Mouse (Mus musculus): Measurements from ENCODE around the gene Gpr173. TPM values are rescaled to one million over a fixed set of nuclear protein-coding genes. Genes with fewer than 3 reads are reported as not detected.

Gene Gpr173
- 10.1 and 11.1 TPM in 2 replicates for polyA plus RNA-seq (2015; fragmentation: Nextera tagmentation; extraction: Ambion mirVana)

DNA sequence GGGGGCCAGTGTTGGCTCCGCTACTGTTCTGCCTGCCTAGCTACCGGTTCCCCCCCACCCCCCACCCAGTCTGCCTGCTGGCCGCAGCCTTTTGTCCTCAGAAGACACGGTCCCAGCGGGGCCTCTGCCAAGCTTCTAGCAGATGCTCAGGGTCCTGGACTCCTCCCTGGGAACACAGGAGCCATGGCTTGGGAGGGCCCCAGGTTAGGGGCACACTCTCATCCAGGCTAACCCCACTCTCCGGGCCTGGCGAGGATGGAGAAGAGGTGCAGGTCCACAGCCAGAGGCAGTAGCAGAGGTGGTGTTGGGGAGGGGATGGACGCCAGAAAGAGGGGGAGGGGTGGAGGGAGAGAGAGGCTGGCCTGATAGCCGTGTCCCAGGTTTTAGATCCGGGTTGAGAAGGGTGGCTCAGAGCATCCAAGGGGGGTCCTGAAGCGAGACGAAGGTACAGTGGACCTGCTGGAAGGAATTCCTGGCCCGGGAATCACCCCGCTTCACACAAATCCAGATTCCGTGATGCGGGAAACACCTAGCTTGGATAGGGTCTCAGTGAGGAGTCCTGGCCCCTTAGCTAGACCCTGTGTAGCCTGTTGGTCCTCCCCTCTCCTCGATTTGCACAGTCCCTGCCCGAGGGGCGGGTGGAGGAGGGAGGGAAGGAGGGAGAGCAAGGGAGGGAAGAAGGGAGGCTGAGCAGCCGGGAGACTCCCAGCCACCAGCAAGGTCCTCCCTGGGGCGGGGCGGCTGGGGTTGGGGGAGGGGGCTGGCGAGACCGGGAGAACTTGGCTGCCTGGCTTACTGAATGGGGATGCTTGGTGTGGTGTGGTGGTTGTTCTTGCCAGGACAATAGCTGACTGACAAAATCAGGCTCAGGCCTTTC, at the start of gene Gpr173:
TSS of gene Gpr173 (minus strand) at position 308 of the 877 bp plus-strand sequence.
- H3K9ac ChIP-seq (replicated peaks; ENCODE audit: low read depth, low read length): peak within 1 kb of the TSS; percentile 79
- H3K4me3 ChIP-seq (replicated peaks; ENCODE audit: low read length): peak within 1 kb of the TSS; percentile 65
- H3K9me3 ChIP-seq (ENCODE audit: control insufficient read depth, low read length): no peaks in the 10 kb centered on the region
- peak within 1 kb of the TSS; percentile 44 for H3K4me2 ChIP-seq (ENCODE audit: low read length)
- H3K36me3 ChIP-seq (ENCODE audit: control insufficient read depth, insufficient read depth): no peaks in the 10 kb centered on the region
- WGBS: 19% methylated on average over 22 of the region's 24 CpGs
- peak within 1 kb of the TSS; percentile 78 for H3K27ac ChIP-seq (ENCODE audit: low read length)
- peak; percentile 97 for ATAC-seq
- H3K4me1 ChIP-seq (replicated peaks; ENCODE audit: control insufficient read depth, insufficient read depth, low read length): peaks cover 15% of the 10 kb centered on the region
- peaks cover 4% of the 10 kb centered on the region; the same call in 1 of the 2 replicates for H3K27me3 ChIP-seq (replicated peaks; ENCODE audit: control insufficient read depth, insufficient read depth, low read length)

DNA sequence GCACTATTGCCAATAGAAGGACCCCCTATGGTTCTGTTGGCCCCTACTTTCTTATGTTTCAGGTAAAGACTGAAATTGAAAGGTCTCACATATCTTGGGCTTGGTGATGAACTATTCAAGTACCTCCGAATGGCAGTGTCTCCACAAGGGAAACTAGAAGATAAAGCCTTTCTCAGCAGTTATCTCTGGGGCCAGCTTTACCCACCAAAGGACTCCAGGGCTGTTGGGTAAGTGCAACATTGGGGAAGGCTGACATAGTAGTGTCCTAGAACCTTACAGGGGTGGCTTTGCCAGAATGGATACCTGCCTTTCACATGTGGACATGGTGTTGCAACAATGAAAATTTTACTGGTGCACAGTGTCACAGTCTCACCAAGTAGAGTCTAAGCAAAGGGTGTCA, 34.7 kb upstream of the Gpr173 start:
- Histone ChIP-seq H3K36me3 (ENCODE audit: control insufficient read depth, insufficient read depth) (no peaks in the 10 kb centered on the region), H3K27me3 (replicated peaks; ENCODE audit: control insufficient read depth, insufficient read depth, low read length) (peaks cover 17% of the 10 kb centered on the region; the same call in 1 of the 2 replicates), H3K9ac (replicated peaks; ENCODE audit: low read depth, low read length) (no peak overlapping the region), H3K27ac (ENCODE audit: low read length) (no peak overlapping the region), H3K4me3 (replicated peaks; ENCODE audit: low read length) (no peak overlapping the region), H3K9me3 (ENCODE audit: control insufficient read depth, low read length) (no peaks in the 10 kb centered on the region), H3K4me2 (ENCODE audit: low read length) (no peak overlapping the region), H3K4me1 (replicated peaks; ENCODE audit: control insufficient read depth, insufficient read depth, low read length) (no peaks in the 10 kb centered on the region)
- ATAC-seq: no peak
- 96% methylated on average over 1 of the region's 1 CpGs for WGBS

DNA sequence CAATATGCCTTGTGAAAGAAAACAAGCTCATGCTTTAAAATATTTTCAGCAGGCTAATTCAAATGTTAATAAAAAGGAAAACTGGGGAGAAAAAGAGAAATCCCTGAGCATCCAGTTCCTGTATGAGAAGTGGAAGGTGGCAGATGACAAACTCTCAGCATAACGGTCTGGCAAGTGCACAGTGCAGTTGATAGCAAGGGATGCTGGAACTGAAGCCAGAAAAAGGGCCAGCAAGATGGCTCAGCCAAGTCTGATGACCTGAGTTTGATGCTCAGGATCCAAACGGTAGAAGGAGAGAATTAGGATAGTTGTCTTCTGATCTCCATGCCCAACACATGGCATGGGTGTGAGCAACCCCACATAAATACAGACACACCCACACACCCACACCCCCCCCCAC, 31.6 kb upstream of the Gpr173 start:
- H3K36me3 ChIP-seq (ENCODE audit: control insufficient read depth, insufficient read depth): no peaks in the 10 kb centered on the region
- H3K4me2 ChIP-seq (ENCODE audit: low read length): no peak overlapping the region
- no peak overlapping the region for H3K27ac ChIP-seq (ENCODE audit: low read length)
- no peak overlapping the region for H3K9ac ChIP-seq (replicated peaks; ENCODE audit: low read depth, low read length)
- no peaks in the 10 kb centered on the region for H3K9me3 ChIP-seq (ENCODE audit: control insufficient read depth, low read length)
- H3K27me3 ChIP-seq (replicated peaks; ENCODE audit: control insufficient read depth, insufficient read depth, low read length): peaks cover 14% of the 10 kb centered on the region; the same call in 1 of the 2 replicates
- H3K4me1 ChIP-seq (replicated peaks; ENCODE audit: control insufficient read depth, insufficient read depth, low read length): no peaks in the 10 kb centered on the region
- no peak for ATAC-seq
- 79% methylated on average over 2 of the region's 2 CpGs for WGBS
- no peak overlapping the region for H3K4me3 ChIP-seq (replicated peaks; ENCODE audit: low read length)

DNA sequence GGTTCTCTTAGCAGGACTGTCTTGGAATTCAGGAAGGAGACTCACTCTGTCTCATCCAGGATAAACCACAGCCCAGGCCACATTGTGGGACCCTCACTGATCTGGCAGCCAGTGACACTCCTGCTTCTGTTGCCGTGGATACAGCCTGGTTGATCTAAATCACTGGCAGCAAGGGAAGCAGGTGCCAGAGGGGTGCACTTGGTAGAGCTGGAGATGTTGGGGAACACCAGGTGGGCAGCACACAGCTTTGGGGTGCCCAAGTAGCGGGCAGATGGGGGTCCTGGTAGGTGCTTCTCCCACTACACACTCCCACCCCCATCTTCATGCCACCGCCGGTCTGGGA, 479 bp downstream of the Gpr173 start:
- peaks cover 15% of the 10 kb centered on the region for H3K4me1 ChIP-seq (replicated peaks; ENCODE audit: control insufficient read depth, insufficient read depth, low read length)
- 14% methylated on average over 4 of the region's 4 CpGs for WGBS
- peaks cover 4% of the 10 kb centered on the region; the same call in 1 of the 2 replicates for H3K27me3 ChIP-seq (replicated peaks; ENCODE audit: control insufficient read depth, insufficient read depth, low read length)
- no peaks in the 10 kb centered on the region for H3K9me3 ChIP-seq (ENCODE audit: control insufficient read depth, low read length)
- H3K4me2 ChIP-seq (ENCODE audit: low read length): peak overlapping the region; percentile 44
- H3K36me3 ChIP-seq (ENCODE audit: control insufficient read depth, insufficient read depth): no peaks in the 10 kb centered on the region
- H3K9ac ChIP-seq (replicated peaks; ENCODE audit: low read depth, low read length): peak overlapping the region; percentile 79
- peak overlapping the region; percentile 78 for H3K27ac ChIP-seq (ENCODE audit: low read length)
- ATAC-seq: peak; percentile 34
- peak overlapping the region; percentile 65 for H3K4me3 ChIP-seq (replicated peaks; ENCODE audit: low read length)

DNA sequence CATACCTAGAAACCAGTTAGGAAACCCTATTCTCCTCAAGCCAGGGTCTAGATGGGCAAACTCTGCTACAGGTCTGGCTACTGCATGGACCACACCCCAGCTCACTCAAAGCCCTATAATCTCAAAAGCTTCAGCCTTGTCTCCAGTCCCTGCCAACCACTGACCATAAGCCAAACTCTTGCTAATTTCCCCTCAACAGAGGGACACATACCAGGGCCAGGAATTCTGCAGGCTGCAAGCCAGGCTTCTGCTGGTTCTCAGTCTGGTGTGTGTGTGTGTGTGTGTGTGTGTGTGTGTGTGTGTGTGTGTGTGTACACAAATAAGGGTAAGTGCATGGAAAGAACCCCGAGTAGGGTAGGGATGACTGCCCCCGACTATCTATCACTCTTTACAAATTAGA, 2.1 kb downstream of the Gpr173 start:
- H3K27ac ChIP-seq (ENCODE audit: low read length): no peak overlapping the region
- 48% methylated on average over 2 of the region's 2 CpGs for WGBS
- H3K9ac ChIP-seq (replicated peaks; ENCODE audit: low read depth, low read length): no peak overlapping the region
- no peaks in the 10 kb centered on the region for H3K9me3 ChIP-seq (ENCODE audit: control insufficient read depth, low read length)
- peaks cover 4% of the 10 kb centered on the region; the same call in 1 of the 2 replicates for H3K27me3 ChIP-seq (replicated peaks; ENCODE audit: control insufficient read depth, insufficient read depth, low read length)
- H3K4me3 ChIP-seq (replicated peaks; ENCODE audit: low read length): no peak overlapping the region
- peak overlapping the region; percentile 44 for H3K4me2 ChIP-seq (ENCODE audit: low read length)
- peaks cover 15% of the 10 kb centered on the region for H3K4me1 ChIP-seq (replicated peaks; ENCODE audit: control insufficient read depth, insufficient read depth, low read length)
- no peak for ATAC-seq
- H3K36me3 ChIP-seq (ENCODE audit: control insufficient read depth, insufficient read depth): no peaks in the 10 kb centered on the region

DNA sequence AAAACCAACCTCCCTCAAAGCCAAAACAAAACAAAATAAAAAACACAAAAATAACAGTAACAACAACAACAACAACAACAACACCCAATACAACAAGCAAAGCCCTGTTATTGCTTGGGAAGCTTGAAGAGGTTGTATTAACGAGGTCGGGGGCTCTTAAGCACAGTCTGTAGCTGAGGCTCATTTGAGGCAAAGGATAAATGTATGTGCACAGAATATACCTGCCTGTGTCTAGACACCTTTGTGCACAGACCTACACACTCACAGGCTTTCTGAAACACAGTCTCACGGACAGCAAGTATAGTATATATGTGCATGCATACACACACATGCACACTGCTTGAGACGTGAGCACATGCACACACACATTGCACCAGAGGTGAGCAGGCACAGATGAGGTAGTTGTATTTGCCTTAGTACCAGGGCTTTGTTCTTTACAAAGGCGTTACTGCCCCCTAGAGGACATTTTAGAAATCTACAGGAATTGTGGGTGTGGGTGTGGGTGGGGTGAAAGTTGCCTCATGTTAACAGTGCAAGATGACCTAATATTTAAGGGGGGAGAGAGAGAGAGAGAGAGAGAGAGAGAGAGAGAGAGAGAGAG, 15.9 kb downstream of the Gpr173 start:
- no peak overlapping the region for H3K4me2 ChIP-seq (ENCODE audit: low read length)
- peak; percentile 90 for ATAC-seq
- H3K27me3 ChIP-seq (replicated peaks; ENCODE audit: control insufficient read depth, insufficient read depth, low read length): peaks cover 2% of the 10 kb centered on the region; the same call in 1 of the 2 replicates
- no peak overlapping the region for H3K27ac ChIP-seq (ENCODE audit: low read length)
- no peak overlapping the region for H3K4me3 ChIP-seq (replicated peaks; ENCODE audit: low read length)
- H3K9ac ChIP-seq (replicated peaks; ENCODE audit: low read depth, low read length): no peak overlapping the region
- H3K9me3 ChIP-seq (ENCODE audit: control insufficient read depth, low read length): no peaks in the 10 kb centered on the region
- WGBS: 30% methylated on average over 5 of the region's 5 CpGs
- H3K4me1 ChIP-seq (replicated peaks; ENCODE audit: control insufficient read depth, insufficient read depth, low read length): no peaks in the 10 kb centered on the region
- no peaks in the 10 kb centered on the region for H3K36me3 ChIP-seq (ENCODE audit: control insufficient read depth, insufficient read depth)

DNA sequence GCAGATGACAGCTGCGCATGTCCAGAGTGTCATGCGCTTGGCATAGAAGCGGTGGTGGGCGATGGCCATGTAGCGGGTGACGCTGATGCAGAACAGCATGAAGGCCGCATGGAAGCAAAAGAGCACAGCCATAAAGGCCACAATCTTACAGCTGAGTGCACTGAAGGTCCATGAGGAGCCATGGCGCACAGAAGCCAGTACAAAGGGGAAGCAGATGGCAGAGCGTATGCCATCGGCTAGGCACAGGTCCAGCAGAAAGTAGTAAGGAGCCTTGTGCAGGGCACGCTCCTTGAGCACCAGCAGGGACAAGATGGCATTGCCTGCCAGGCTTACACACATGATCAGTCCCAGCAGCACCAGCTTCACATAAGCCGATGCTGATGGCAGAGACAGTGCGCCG, 21.5 kb downstream of the Gpr173 start:
- Histone ChIP-seq H3K36me3 (ENCODE audit: control insufficient read depth, insufficient read depth) (no peaks in the 10 kb centered on the region), H3K4me3 (replicated peaks; ENCODE audit: low read length) (no peak overlapping the region), H3K9ac (replicated peaks; ENCODE audit: low read depth, low read length) (no peak overlapping the region), H3K27me3 (replicated peaks; ENCODE audit: control insufficient read depth, insufficient read depth, low read length) (peaks cover 14% of the 10 kb centered on the region; the same call in 1 of the 2 replicates), H3K4me1 (replicated peaks; ENCODE audit: control insufficient read depth, insufficient read depth, low read length) (0 out of 2 replicates have a peak, but pooled peaks cover 3% of the 10 kb centered on the region), H3K4me2 (ENCODE audit: low read length) (no peak overlapping the region), H3K27ac (ENCODE audit: low read length) (no peak overlapping the region), H3K9me3 (ENCODE audit: control insufficient read depth, low read length) (no peaks in the 10 kb centered on the region)
- no peak for ATAC-seq
- 89% methylated on average over 14 of the region's 14 CpGs for WGBS

DNA sequence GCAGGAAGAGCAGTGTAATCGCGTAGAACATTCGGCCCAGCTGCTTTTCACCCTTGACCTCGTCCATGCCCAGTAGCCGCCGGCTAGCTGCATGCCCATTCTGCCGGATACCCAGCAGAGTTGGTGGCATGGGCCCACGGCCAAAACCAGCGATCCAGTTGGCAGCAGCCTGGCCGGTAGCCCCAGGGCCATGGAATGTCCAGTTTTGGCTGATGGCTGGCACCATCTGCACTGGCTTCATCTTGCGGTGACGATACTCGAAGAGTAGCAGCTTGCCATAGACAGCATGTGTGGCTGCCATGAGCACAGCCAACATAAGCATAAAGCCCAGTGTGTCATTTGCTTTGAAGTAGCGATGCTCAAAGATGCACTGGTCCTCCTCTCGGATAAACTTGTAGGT, 21.9 kb downstream of the Gpr173 start:
- Histone ChIP-seq H3K4me2 (ENCODE audit: low read length) (no peak overlapping the region), H3K36me3 (ENCODE audit: control insufficient read depth, insufficient read depth) (no peaks in the 10 kb centered on the region), H3K4me3 (replicated peaks; ENCODE audit: low read length) (no peak overlapping the region), H3K9me3 (ENCODE audit: control insufficient read depth, low read length) (no peaks in the 10 kb centered on the region), H3K9ac (replicated peaks; ENCODE audit: low read depth, low read length) (no peak overlapping the region), H3K4me1 (replicated peaks; ENCODE audit: control insufficient read depth, insufficient read depth, low read length) (0 out of 2 replicates have a peak, but pooled peaks cover 3% of the 10 kb centered on the region), H3K27me3 (replicated peaks; ENCODE audit: control insufficient read depth, insufficient read depth, low read length) (peaks cover 16% of the 10 kb centered on the region; the same call in 1 of the 2 replicates), H3K27ac (ENCODE audit: low read length) (no peak overlapping the region)
- no peak for ATAC-seq
- 89% methylated on average over 15 of the region's 15 CpGs for WGBS

DNA sequence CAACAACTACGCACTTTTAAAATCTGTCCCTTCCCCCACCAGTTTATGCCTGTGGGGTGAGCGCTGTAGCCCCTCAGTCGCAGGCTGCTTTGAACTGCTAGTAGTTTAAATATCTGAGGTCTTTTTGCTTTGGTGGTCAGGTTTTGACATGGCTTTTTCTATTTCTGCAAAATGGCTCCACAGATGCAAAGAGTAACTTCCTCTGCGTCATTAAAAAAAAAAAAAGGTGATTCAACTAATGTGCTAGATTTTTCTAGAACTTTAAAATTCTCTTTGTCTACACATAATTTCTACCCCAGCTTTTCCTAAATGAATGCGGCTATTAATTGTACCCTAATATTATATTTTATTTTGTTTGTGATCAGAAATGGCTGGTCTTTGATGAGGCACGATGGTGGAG, 25.6 kb downstream of the Gpr173 start:
- ATAC-seq: no peak
- Histone ChIP-seq H3K27me3 (replicated peaks; ENCODE audit: control insufficient read depth, insufficient read depth, low read length) (peaks cover 17% of the 10 kb centered on the region; the same call in 1 of the 2 replicates), H3K9ac (replicated peaks; ENCODE audit: low read depth, low read length) (peak overlapping the region; percentile 26; the same call in 1 of the 2 replicates), H3K36me3 (ENCODE audit: control insufficient read depth, insufficient read depth) (0 out of 2 replicates have a peak, but pooled peaks cover 2% of the 10 kb centered on the region), H3K4me3 (replicated peaks; ENCODE audit: low read length) (peak overlapping the region; percentile 63), H3K4me1 (replicated peaks; ENCODE audit: control insufficient read depth, insufficient read depth, low read length) (peaks cover 10% of the 10 kb centered on the region), H3K27ac (ENCODE audit: low read length) (peak overlapping the region; percentile 81), H3K9me3 (ENCODE audit: control insufficient read depth, low read length) (no peaks in the 10 kb centered on the region), H3K4me2 (ENCODE audit: low read length) (peak overlapping the region; percentile 45)
- 32% methylated on average over 6 of the region's 6 CpGs for WGBS
